7 mouse cellular contexts compared by ENCODE assay signal in genomic region chr5:117946605-117947004, GRCm38 (mm10). TPM values are rescaled to one million over a fixed set of nuclear protein-coding genes. Genes with fewer than 3 reads are reported as not detected.
DNase-seq lines count a peak whose midpoint lies in the region; ATAC-seq and TF ChIP-seq lines count a peak whose summit lies in the region.

No protein-coding gene starts in this region.

- H3K36me3 ChIP-seq in liver, adult 2 months (ENCODE audit: control insufficient read depth, insufficient read depth, low read length) = no peaks in the 10 kb centered on the region
- H3K36me3 ChIP-seq in liver, embryonic 12.5 days = no peaks in the 10 kb centered on the region
- no peaks in the 10 kb centered on the region for H3K36me3 ChIP-seq in hindbrain, embryonic 14.5 days (replicated peaks; ENCODE audit: control insufficient read depth, insufficient read depth)
- H3K36me3 ChIP-seq in stomach, postnatal 0 days (ENCODE audit: control insufficient read depth, insufficient read depth, low read length) = no peaks in the 10 kb centered on the region

- no peaks in the 10 kb centered on the region for H3K79me2 ChIP-seq in liver, adult 2 months (ENCODE audit: control insufficient read depth, insufficient read depth, low read length)

- DNase-seq in liver, adult 2 months (ENCODE audit: extremely low read depth, low read depth, low spot score) = peak; percentile 35
- DNase-seq in NIH3T3 (ENCODE audit: low read depth) = peak; percentile 55
- DNase-seq in brain, embryonic 18.5 days (ENCODE audit: low read depth, low spot score) = peak; percentile 18
- peak; percentile 69 for DNase-seq in hindbrain, embryonic 14.5 days (ENCODE audit: low spot score)
- peak; percentile 46 for DNase-seq in left cerebral cortex, postnatal 4 days
- DNase-seq in stomach, postnatal 0 days (ENCODE audit: low spot score) = peak; percentile 38

- 9% methylated on average over 4 of the region's 4 CpGs for WGBS in liver, adult 2 months
- 25% methylated on average over 4 of the region's 4 CpGs for WGBS in liver, embryonic 12.5 days (ENCODE audit: insufficient replicate concordance)
- 28% methylated on average over 4 of the region's 4 CpGs for WGBS in hindbrain, embryonic 14.5 days
- WGBS in stomach, postnatal 0 days = 20% methylated on average over 4 of the region's 4 CpGs

- intact Hi-C loops in left cerebral cortex, postnatal 4 days (cut with DNase I) = loop anchor here (5.0 kb wide), 1 partner anchor 439 kb away; no protein-coding TSS in a partner anchor

- TF ChIP-seq POLR2A in liver, adult 2 months (IDR thresholded peaks at IDR 0.05; ENCODE audit: extremely low read depth, insufficient read depth, low read length) = no peak

- no peak overlapping the region for H3K9ac ChIP-seq in liver, adult 2 months (ENCODE audit: low read depth, low read length)
- no peak overlapping the region for H3K9ac ChIP-seq in liver, embryonic 12.5 days
- H3K9ac ChIP-seq in hindbrain, embryonic 14.5 days = no peak overlapping the region
- no peak overlapping the region for H3K9ac ChIP-seq in stomach, postnatal 0 days (ENCODE audit: low read length)

- no peak overlapping the region for H3K27ac ChIP-seq in liver, adult 2 months (replicated peaks; ENCODE audit: insufficient read depth, low read depth, low read length)
- no peak overlapping the region for H3K27ac ChIP-seq in liver, embryonic 12.5 days
- no peak overlapping the region for H3K27ac ChIP-seq in hindbrain, embryonic 14.5 days
- no peak overlapping the region for H3K27ac ChIP-seq in stomach, postnatal 0 days (replicated peaks)

- no peak for ATAC-seq in liver, embryonic 12.5 days
- no peak for ATAC-seq in hindbrain, embryonic 14.5 days (ENCODE audit: low FRiP score)
- no peak for ATAC-seq in stomach, postnatal 0 days (ENCODE audit: low FRiP score, low TSS enrichment)

- peak; percentile 66; the same call in 1 of the 2 replicates for TF ChIP-seq CTCF in liver, adult 2 months (IDR thresholded peaks at IDR 0.05; ENCODE audit: low read depth, low read length)
- TF ChIP-seq CTCF in stomach, postnatal 0 days (IDR thresholded peaks at IDR 0.05; ENCODE audit: low read depth) = peak; percentile 85

- H3K4me2 ChIP-seq in liver, embryonic 12.5 days = no peak overlapping the region
- no peak overlapping the region for H3K4me2 ChIP-seq in hindbrain, embryonic 14.5 days (replicated peaks)
- no peak overlapping the region for H3K4me2 ChIP-seq in stomach, postnatal 0 days (replicated peaks; ENCODE audit: low read depth)

- H3K27me3 ChIP-seq in liver, adult 2 months (ENCODE audit: control insufficient read depth, insufficient read depth, low read length) = no peaks in the 10 kb centered on the region
- peaks cover 7% of the 10 kb centered on the region; the same call in 1 of the 2 replicates for H3K27me3 ChIP-seq in liver, embryonic 12.5 days (replicated peaks)
- H3K27me3 ChIP-seq in hindbrain, embryonic 14.5 days (ENCODE audit: control insufficient read depth, insufficient read depth, low read length) = no peaks in the 10 kb centered on the region
- H3K27me3 ChIP-seq in stomach, postnatal 0 days (ENCODE audit: control insufficient read depth, insufficient read depth, low read length) = no peaks in the 10 kb centered on the region

- no peak for TF ChIP-seq EP300 in stomach, postnatal 0 days (optimal IDR thresholded peaks at IDR 0.05)

- no peak overlapping the region for H3K4me3 ChIP-seq in liver, adult 2 months (ENCODE audit: insufficient read depth, low read depth, low read length)
- H3K4me3 ChIP-seq in liver, embryonic 12.5 days = no peak overlapping the region
- H3K4me3 ChIP-seq in hindbrain, embryonic 14.5 days (replicated peaks; ENCODE audit: low read length) = no peak overlapping the region
- no peak overlapping the region for H3K4me3 ChIP-seq in stomach, postnatal 0 days (ENCODE audit: low read depth, low read length)

- no peaks in the 10 kb centered on the region for H3K4me1 ChIP-seq in liver, adult 2 months (ENCODE audit: control insufficient read depth, insufficient read depth, low read length)
- no peaks in the 10 kb centered on the region for H3K4me1 ChIP-seq in liver, embryonic 12.5 days
- no peaks in the 10 kb centered on the region for H3K4me1 ChIP-seq in hindbrain, embryonic 14.5 days (replicated peaks; ENCODE audit: control insufficient read depth, insufficient read depth, low read length)
- no peaks in the 10 kb centered on the region for H3K4me1 ChIP-seq in stomach, postnatal 0 days (replicated peaks; ENCODE audit: control insufficient read depth, insufficient read depth)

- H3K9me3 ChIP-seq in liver, embryonic 12.5 days (replicated peaks) = no peaks in the 10 kb centered on the region
- H3K9me3 ChIP-seq in hindbrain, embryonic 14.5 days (ENCODE audit: control insufficient read depth, low read length) = no peaks in the 10 kb centered on the region
- no peaks in the 10 kb centered on the region for H3K9me3 ChIP-seq in stomach, postnatal 0 days (ENCODE audit: control insufficient read depth, low read length)

RNA-seq across cellular contexts. Expression of gene Fbxo21, which starts 29.9 kb away (rescaled TPM):
- 55.8 and 83.0 TPM in 2 replicates for total RNA-seq in liver, adult 2 months (2014; rRNA removed)
- 41.9 and 79.0 TPM in 2 replicates for polyA plus RNA-seq in liver, adult 2 months (2012; rRNA removed)
- 28.1 and 28.3 TPM in 2 replicates for polyA plus RNA-seq in liver, embryonic 12.5 days (2016; fragmentation: Nextera tagmentation; extraction: Ambion mirVana)
- 142 and 156 TPM in 2 replicates for polyA plus RNA-seq in hindbrain, embryonic 14.5 days (2014; fragmentation: Nextera tagmentation; extraction: Ambion mirVana)
- total RNA-seq in left cerebral cortex, postnatal 4 days (2021) = 100 to 1,000 TPM; 146 to 169 TPM
- 19.2 and 20.7 TPM in 2 replicates for polyA plus RNA-seq in stomach, postnatal 0 days (2015; fragmentation: Nextera tagmentation; extraction: Ambion mirVana)

Comparison
In these comparisons a context has a peak if more than half of its experiments do, and no peak if none do; other contexts are left out.
1. DNase-seq: peak in every context shown above with its lines; median percentile 69 in hindbrain, embryonic 14.5 days; 55 in NIH3T3; 46 in left cerebral cortex, postnatal 4 days; 38 in stomach, postnatal 0 days; 35 in liver, adult 2 months; 18 in brain, embryonic 18.5 days.